In the genomic region with DNA sequence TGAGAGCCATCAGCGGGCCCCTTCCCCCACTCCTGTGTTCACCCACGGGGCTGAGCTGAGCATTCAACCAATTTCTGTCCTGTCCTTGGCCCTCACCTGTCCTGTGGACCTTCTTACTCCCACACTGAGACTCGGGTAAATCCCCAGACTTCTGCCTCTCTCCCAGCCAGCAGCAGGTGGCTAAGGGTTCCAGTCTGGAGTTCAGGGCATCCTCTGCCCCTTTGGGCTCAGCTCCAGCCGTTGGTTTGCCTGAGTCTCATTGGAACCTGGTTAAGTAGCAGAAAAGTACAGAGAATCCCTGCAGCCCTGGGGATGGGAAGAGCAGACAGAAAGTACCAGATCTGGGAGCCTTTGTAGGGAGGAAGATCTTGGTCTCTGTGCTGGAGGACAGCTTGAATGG, we compare ENCODE assay signal across 12 mouse cellular contexts. TPM values are rescaled to one million over a fixed set of nuclear protein-coding genes. Genes with fewer than 3 reads are reported as not detected.
A peak's percentile ranks its signal among the peaks of the same experiment; 100 is the strongest.
DNase-seq lines count a peak whose midpoint lies in the region; ATAC-seq and TF ChIP-seq lines count a peak whose summit lies in the region.
"Had no signal": no experiment of that assay in that cellular context is flagged by ENCODE, and none has a peak within 500 bp of the region (broad histone marks: within the 10 kb centered on the region; RNA-seq: fewer than 3 reads in every experiment).

No protein-coding gene starts in this region.

- H3ac ChIP-seq in myocyte (ENCODE audit: control insufficient read depth, insufficient read length): no peak overlapping the region

- H3K4me3 ChIP-seq in layer of hippocampus, adult 2 months: peak overlapping the region; percentile 56
- H3K4me3 ChIP-seq in forebrain, embryonic 10.5 days: peak overlapping the region; percentile 69
- peak overlapping the region; percentile 54 for H3K4me3 ChIP-seq in hindbrain, postnatal 0 days (ENCODE audit: low read length)
- peak overlapping the region; percentile 28 for H3K4me3 ChIP-seq in myocyte

- TF ChIP-seq POLR2A in myocyte (IDR thresholded peaks at IDR 0.05; ENCODE audit: insufficient read length, low read depth): no peak

- WGBS in forebrain, embryonic 10.5 days: 51% methylated on average over 4 of the region's 4 CpGs
- 41% methylated on average over 4 of the region's 4 CpGs for WGBS in hindbrain, postnatal 0 days

- peaks cover 32% of the 10 kb centered on the region for H3K36me3 ChIP-seq in forebrain, embryonic 10.5 days (replicated peaks)
- H3K36me3 ChIP-seq in hindbrain, postnatal 0 days (ENCODE audit: insufficient read depth, low read length): no peaks in the 10 kb centered on the region
- no peaks in the 10 kb centered on the region for H3K36me3 ChIP-seq in myocyte (ENCODE audit: control insufficient read depth, insufficient read depth)

- intact Hi-C loops in left cerebral cortex, postnatal 14 days (cut with DNase I): no loop called here

- peaks cover 70% of the 10 kb centered on the region for H3K27me3 ChIP-seq in forebrain, embryonic 10.5 days (ENCODE audit: poor library complexity, severe bottlenecking)
- H3K27me3 ChIP-seq in hindbrain, postnatal 0 days (ENCODE audit: insufficient read depth, low read length): no peaks in the 10 kb centered on the region
- no peaks in the 10 kb centered on the region for H3K27me3 ChIP-seq in myocyte (ENCODE audit: control insufficient read depth, insufficient read depth, insufficient read length)

- no peak for TF ChIP-seq CTCF in layer of hippocampus, adult 2 months (conservative IDR thresholded peaks at IDR 0.05)
- no peak for TF ChIP-seq CTCF in hindbrain, postnatal 0 days (IDR thresholded peaks at IDR 0.05; ENCODE audit: low read depth)

- H3K79me2 ChIP-seq in myocyte (ENCODE audit: control insufficient read depth, insufficient read depth): peaks cover 48% of the 10 kb centered on the region

- ATAC-seq in hindbrain, postnatal 0 days: no peak

- peak overlapping the region; percentile 80 for H3K4me2 ChIP-seq in hindbrain, postnatal 0 days (ENCODE audit: low read depth, low read length)
- H3K4me2 ChIP-seq in myocyte (ENCODE audit: low read depth): peak overlapping the region; percentile 75

- H3K9ac ChIP-seq in hindbrain, postnatal 0 days (replicated peaks; ENCODE audit: low read length): peak overlapping the region; percentile 19

- H3K9me3 ChIP-seq in forebrain, embryonic 10.5 days: no peaks in the 10 kb centered on the region
- H3K9me3 ChIP-seq in hindbrain, postnatal 0 days (ENCODE audit: low read length): no peaks in the 10 kb centered on the region

- no peak for DNase-seq in layer of hippocampus, adult 2 months (ENCODE audit: low spot score in 2 of 2)
- DNase-seq in layer of hippocampus, adult 11-12 months (ENCODE audit: low spot score): no peak
- DNase-seq in forebrain, embryonic 10.5 days (ENCODE audit: extremely low spot score, low spot score): no peak
- no peak for DNase-seq in hindbrain, postnatal 0 days (ENCODE audit: low spot score)
- DNase-seq in embryo, embryonic 9.5 days (ENCODE audit: extremely low spot score): no peak
- DNase-seq in adrenal gland, postnatal 4 days (ENCODE audit: low spot score in 2 of 2): no peak
- DNase-seq in left cerebral cortex, postnatal 14 days (ENCODE audit: low spot score in 2 of 2): no peak
- DNase-seq: cerebellum, adult 11-12 months; layer of hippocampus, adult 9-11 months had no signal

- H3K4me1 ChIP-seq in forebrain, embryonic 10.5 days: peaks cover 72% of the 10 kb centered on the region
- H3K4me1 ChIP-seq in hindbrain, postnatal 0 days (ENCODE audit: insufficient read depth, low read length): peaks cover 45% of the 10 kb centered on the region; the same call in 1 of the 2 replicates

- H3K27ac ChIP-seq in layer of hippocampus, adult 2 months: peak overlapping the region; percentile 30
- peak overlapping the region; percentile 67 for H3K27ac ChIP-seq in forebrain, embryonic 10.5 days
- H3K27ac ChIP-seq in hindbrain, postnatal 0 days: no peak overlapping the region

TF ChIP-seq in myocyte, 11 proteins besides CTCF, POLR2A, EP300 and RAD21:
- TF ChIP-seq CEBPB (IDR thresholded peaks at IDR 0.05; ENCODE audit: insufficient read depth, poor library complexity, severe bottlenecking): no peak
- peak in 1 of 3 experiments; percentile 14 for TF ChIP-seq MYOD1 (IDR thresholded peaks at IDR 0.05; ENCODE audit: control insufficient read depth in 1 of 3, insufficient read length in 2 of 3, low read depth in 2 of 3)
- TF ChIP-seq POLR2AphosphoS2 (IDR thresholded peaks at IDR 0.05; ENCODE audit: insufficient read length, low read depth): no peak
- no peak for TF ChIP-seq TCF12 (IDR thresholded peaks at IDR 0.05; ENCODE audit: insufficient read depth, poor library complexity, severe bottlenecking)
- no peak for TF ChIP-seq E2F4 (IDR thresholded peaks at IDR 0.05; ENCODE audit: insufficient read depth)

RNA-seq across cellular contexts. Expression of gene Gse1, which starts 4.1 kb away (rescaled TPM):
- 100 to 1,000 TPM; 146 to 158 TPM for total RNA-seq in layer of hippocampus, adult 2 months (2021)
- polyA plus RNA-seq in forebrain, embryonic 10.5 days (2016; fragmentation: Nextera tagmentation; extraction: Ambion mirVana): 11.1 and 12.0 TPM in 2 replicates
- total RNA-seq in hindbrain, postnatal 0 days (2014; rRNA removed): 37.5 and 48.3 TPM in 2 replicates
- polyA plus RNA-seq in hindbrain, postnatal 0 days (2015; fragmentation: Nextera tagmentation; extraction: Ambion mirVana): 12.3 and 13.4 TPM in 2 replicates
- polyA plus RNA-seq in myocyte (2012; fragmentation: generic; extraction: Trizol): 14.7 TPM
- total RNA-seq in adrenal gland, postnatal 4 days (2021): 10 to 100 TPM; 58.1 to 60.7 TPM
- total RNA-seq in left cerebral cortex, postnatal 14 days (2021): 10 to 100 TPM; 49.0 to 57.3 TPM

RNA-seq across cellular contexts. Expression of gene Fam92b, which starts 55.1 kb away (rescaled TPM):
- total RNA-seq in layer of hippocampus, adult 2 months (2021): under 1 TPM; 0.31 to 0.91 TPM
- 2.0 TPM in 2 replicates for polyA plus RNA-seq in forebrain, embryonic 10.5 days (2016; fragmentation: Nextera tagmentation; extraction: Ambion mirVana)
- total RNA-seq in hindbrain, postnatal 0 days (2014; rRNA removed): 1.2 and 3.3 TPM in 2 replicates
- 1.6 and 2.0 TPM in 2 replicates for polyA plus RNA-seq in hindbrain, postnatal 0 days (2015; fragmentation: Nextera tagmentation; extraction: Ambion mirVana)
- polyA plus RNA-seq in myocyte (2012; fragmentation: generic; extraction: Trizol): not detected
- 1 to 10 TPM; 1.6 to 2.3 TPM for total RNA-seq in adrenal gland, postnatal 4 days (2021)
- under 1 TPM in 1 of 2 experiments, not detected in 1; 0.47 TPM for total RNA-seq in left cerebral cortex, postnatal 14 days (2021)
- total RNA-seq: ES-E14; gastrocnemius, adult 8-10 months had no signal
